Mouse (Mus musculus) 3134 (cell line): ENCODE measurements around the gene Cep97.
"Not testable (repeated sequence)": the region's sequence is repeated elsewhere in the genome, so short reads cannot be mapped to it uniquely, and the experiment has no call there.

Experiments used
- DNase-seq: peaks from one replicate; pipeline ENCODE4 v3.0.0-alpha.2; 2011; ENCODE audit warnings: low spot score; ENCODE audit not compliant: insufficient read length; ENCODE audit errors: extremely low read depth

The Cep97 gene

DNA sequence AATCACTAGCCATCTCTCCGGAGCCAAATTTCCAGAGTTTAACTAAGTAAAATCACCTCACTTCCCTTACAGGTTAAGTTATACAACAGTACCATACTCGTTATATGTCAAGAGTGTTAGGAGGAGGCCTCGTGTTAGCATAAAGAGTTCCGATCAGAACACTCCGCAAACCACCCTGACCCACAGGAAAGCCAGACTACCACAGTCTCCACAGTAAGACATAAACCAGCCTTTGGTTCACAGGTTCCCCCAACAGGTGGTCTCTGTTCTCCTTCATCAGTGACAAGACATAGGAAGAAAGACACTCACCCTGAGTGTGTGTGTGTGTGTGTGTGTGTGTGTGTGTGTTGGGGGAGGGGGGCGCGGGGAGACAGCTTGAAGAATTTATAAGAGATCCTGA lies 43.3 kb downstream of the Cep97 start:
- no peak for DNase-seq

GRCm38 (mm10) chr16:55890346-55891136 lies 44.1 kb downstream of the Cep97 start:
- DNase-seq: no peak

- no peak for DNase-seq
Observed at GRCm38 (mm10) chr16:55889451-55889850, 45.2 kb downstream of the Cep97 start.

DNA sequence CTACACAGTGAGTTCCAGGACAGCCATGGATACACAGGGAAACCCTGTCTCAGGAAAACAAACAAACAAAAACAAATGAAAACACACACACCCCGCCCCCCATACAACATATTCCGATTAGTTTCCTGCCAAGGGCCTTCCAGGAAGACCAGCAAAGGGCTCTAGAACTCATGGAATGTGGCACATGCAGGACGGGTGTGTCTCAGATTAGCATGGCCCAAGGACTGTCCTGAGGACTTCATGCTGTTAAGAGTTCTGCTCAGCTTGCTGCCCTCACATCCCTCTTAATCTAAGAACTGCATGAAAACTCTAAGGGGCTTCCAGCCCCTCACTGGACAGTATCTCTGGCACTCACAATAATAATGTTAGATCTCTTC lies 46.1 kb downstream of the Cep97 start:
- DNase-seq: no peak

DNA sequence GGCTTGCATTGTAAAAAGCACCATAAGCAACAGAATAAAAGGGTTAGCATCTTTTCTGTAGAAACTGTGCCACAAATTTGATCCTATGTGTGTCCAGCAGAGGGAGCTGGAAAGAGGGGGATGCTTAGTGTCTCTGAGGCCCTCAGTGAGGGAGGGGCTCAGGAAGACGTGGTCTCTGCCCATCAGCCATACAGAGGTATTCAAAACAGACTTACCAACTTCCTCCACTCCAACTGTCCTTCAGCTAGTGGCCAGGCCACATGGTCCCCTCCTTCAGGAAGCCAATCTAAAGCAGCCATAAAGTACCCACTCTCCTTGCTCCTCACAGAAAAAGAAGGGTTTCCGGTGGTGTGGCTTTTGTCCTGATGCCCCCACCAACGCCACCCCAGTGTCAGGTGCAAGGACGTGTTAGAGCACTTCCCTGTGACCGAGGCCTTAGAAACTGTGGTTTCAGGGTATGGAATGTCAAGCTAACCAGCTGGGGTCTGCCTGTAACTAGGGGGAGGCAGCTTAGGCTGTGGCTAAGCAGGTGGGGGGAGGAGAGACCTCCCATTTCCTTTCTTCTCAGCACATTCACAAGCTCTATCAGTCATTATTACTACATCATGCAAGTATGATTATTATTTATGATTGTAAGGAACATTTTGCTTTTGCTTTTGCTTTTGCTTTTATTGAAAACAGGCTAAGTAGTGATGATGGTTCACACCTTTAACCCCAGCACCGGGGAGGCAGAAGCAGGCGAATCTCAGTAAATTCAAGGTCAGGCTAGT lies 46.7 kb downstream of the Cep97 start:
- DNase-seq: no peak

DNA sequence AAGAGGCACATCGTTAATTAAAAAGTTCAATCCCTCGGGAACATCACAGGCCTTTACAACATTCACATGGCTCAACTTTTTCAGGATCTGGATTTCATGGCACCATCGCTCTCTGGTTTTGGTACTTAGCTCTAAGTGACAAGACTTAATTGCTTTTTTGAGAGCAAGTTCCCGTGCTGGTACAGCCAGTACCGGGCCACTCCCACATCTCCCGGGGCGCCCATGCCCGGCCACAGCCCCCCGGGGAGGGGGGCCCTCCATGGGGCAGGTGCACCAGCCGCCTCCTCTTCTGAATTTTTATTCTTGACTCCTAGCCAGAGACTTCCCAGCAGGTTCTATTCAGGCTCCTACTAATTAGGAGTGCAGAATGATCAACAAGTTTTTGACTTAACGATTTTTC lies 50.4 kb downstream of the Cep97 start:
- DNase-seq: no peak

DNA sequence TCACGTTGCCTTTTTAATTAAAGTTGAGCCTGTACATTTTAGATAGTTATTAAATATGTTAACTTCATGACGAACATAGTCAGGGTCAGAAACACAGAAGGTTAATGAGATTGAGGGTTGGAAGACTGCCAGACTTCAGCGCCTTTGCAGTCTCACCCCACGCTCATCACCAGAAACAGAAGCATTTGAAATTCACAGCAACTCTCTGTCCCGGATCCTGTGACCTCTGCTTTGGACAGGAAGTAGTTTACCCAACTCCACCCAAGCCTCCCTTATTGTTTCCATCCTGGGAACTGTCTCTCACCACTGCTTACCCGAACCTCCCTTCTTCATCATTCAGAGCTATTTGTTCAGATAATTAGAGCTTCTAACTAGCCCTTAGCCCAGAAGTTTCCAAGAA lies 58.6 kb downstream of the Cep97 start:
- DNase-seq: no peak

- DNase-seq: no peak
Observed at GRCm38 (mm10) chr16:55863832-55864231, 70.8 kb downstream of the Cep97 start.

- DNase-seq: peak; percentile 40
Observed at GRCm38 (mm10) chr16:55863149-55863815, 71.4 kb downstream of the Cep97 start.

- DNase-seq: no peak
Observed at GRCm38 (mm10) chr16:55861104-55861503, 73.6 kb downstream of the Cep97 start.

DNA sequence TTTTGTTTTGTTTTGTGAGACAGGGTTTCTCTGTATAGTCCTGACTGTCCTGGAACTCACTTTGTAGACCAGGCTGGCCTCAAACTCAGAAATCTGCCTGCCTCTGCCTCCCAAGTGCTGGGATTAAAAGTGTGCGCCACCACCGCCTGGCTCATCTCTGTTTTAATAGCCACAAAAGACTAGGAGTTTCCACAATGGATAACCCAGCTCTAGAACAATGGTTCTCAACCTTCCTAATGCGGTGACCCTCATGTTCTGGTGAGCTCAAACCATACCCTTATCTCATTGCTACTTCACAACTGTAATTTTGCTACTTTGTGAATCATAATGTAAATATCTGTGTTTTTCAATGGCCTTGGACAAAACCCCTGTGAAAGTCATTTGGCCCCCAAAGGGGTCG lies 75.2 kb downstream of the Cep97 start:
- DNase-seq: not testable (repeated sequence)

DNA sequence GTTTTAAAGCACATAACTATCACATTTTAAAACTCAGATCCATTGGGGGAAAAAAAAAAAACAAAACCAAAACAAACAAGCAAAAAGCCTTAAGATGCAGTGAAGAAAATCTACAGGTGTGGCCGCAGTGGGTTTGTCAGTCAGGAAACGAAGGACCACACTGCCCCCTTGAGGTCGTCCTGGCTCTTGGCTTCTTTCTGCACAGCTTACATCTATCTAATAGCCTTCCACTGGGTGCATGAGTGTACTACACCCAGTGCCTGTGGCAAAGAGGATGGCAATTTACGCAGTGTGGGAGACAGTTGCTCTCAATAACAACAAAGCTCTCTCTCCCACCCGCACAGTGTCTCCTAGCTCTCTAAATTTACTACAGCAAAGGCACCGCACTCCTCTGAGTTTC lies 76.2 kb downstream of the Cep97 start:
- DNase-seq: peak; percentile 26

GRCm38 (mm10) chr16:55852943-55853727 lies 81.5 kb downstream of the Cep97 start:
- no peak for DNase-seq

- DNase-seq: no peak
Observed at GRCm38 (mm10) chr16:55852515-55852914, 82.1 kb downstream of the Cep97 start.

DNA sequence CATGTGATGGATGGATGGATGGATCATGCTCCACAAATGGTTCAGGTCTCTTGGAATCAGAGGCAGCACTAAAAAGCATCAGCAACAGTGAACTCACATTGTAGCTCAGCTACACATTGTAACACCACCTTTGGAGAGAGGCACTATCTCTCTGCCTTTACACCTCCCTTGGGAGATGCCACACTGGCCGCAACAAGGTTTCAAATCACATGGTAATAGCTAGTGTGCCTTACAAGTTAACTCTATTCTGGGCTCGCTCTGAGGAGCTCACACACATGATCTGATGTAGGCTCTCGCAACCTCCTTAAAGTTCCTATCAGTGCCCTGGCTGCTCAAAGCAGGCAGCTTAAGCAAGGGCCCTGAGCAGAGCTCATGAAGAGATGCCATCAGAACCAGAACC lies 84.2 kb downstream of the Cep97 start:
- DNase-seq: no peak
